Mouse (Mus musculus) embryonic fibroblast, embryonic 13.5 days (primary cell): ENCODE results near the gene Ncoa1. TPM values are rescaled to one million over a fixed set of nuclear protein-coding genes. Genes with fewer than 3 reads are reported as not detected.
"Not testable (repeated sequence)": the region's sequence is repeated elsewhere in the genome, so short reads cannot be mapped to it uniquely, and the experiment has no call there.

Experiments
- H3K27ac ChIP-seq: 2 replicates; pipeline ENCODE4 v1.5.1; 2012; ENCODE audit warnings: low read length, control low read depth, inconsistent platforms; ENCODE audit not compliant: insufficient read depth
- H3K4me1 ChIP-seq: 2 replicates; pipeline ENCODE4 v1.6.1; 2011; ENCODE audit warnings: low read length; ENCODE audit not compliant: control insufficient read depth, insufficient read depth
- H3K4me3 ChIP-seq: 2 replicates; pipeline ENCODE4 v1.5.1; 2011; ENCODE audit warnings: mild to moderate bottlenecking, control low read depth, low read length; ENCODE audit not compliant: insufficient read depth
- CTCF ChIP-seq: IDR thresholded peaks from 2 replicates; pipeline ENCODE4 v1.5.1; 2011; ENCODE audit warnings: mild to moderate bottlenecking, control low read depth, low read length, moderate library complexity, borderline replicate concordance; ENCODE audit not compliant: insufficient read depth
- POLR2A ChIP-seq: IDR thresholded peaks from 2 replicates; pipeline ENCODE4 v1.6.1; 2011; ENCODE audit warnings: low read depth, mild to moderate bottlenecking, control low read depth, low read length, moderate library complexity
- polyA plus RNA-seq: library from polyadenylated mRNA; stranded (reverse); fragments of >200 nt; gene quantifications from 2 replicates; pipeline ENCODE4 v1.2.4, GENCODE M21; 2011; ENCODE audit warnings: low read depth; ENCODE audit not compliant: missing spikeins, insufficient read length

The Ncoa1 gene
- polyA plus RNA-seq, 1 experiment, result 24.6 TPM

GRCm38 (mm10) chr12:4452233-4452632, 24.7 kb downstream of the Ncoa1 start:
- Histone ChIP-seq H3K4me1 (no peaks in the 10 kb centered on the region), H3K27ac (no peak overlapping the region), H3K4me3 (no peak overlapping the region)
- no peak for TF ChIP-seq CTCF
- TF ChIP-seq POLR2A, result no peak

- H3K4me3 ChIP-seq, H3K27ac ChIP-seq, H3K4me1 ChIP-seq: not testable (repeated sequence)
These were observed 26.5 kb downstream of the Ncoa1 start for GRCm38 (mm10) chr12:4450485-4450884.

GRCm38 (mm10) chr12:4448076-4448589, 28.8 kb downstream of the Ncoa1 start:
- no peak overlapping the region for H3K27ac ChIP-seq
- H3K4me3 ChIP-seq, result no peak overlapping the region
- no peaks in the 10 kb centered on the region for H3K4me1 ChIP-seq
- TF ChIP-seq CTCF (no peak), POLR2A (no peak)

DNA sequence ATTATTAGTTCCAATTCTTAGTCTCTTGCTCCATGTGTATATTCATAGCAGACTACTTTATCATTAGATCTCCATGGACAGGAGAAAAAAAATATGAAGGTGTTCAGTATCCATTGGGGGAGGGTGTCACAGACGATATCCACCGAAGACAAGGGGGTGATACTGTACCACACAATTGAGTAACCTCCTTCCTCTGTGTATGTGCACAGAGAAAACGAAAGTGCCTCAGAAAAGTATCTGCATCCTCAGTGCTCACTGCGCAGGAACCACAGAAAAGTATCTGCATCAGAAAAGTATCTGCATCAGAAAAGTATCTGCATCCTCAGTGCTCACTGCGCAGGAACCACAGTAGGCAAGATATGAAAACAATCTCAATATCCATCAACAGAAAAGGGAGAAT, 32.0 kb downstream of the Ncoa1 start:
- TF ChIP-seq CTCF (no peak), POLR2A (no peak)
- Histone ChIP-seq H3K27ac (no peak overlapping the region), H3K4me1 (no peaks in the 10 kb centered on the region), H3K4me3 (no peak overlapping the region)

- Histone ChIP-seq H3K4me3 (no peak overlapping the region), H3K27ac (no peak overlapping the region), H3K4me1 (no peaks in the 10 kb centered on the region)
- TF ChIP-seq POLR2A (no peak), CTCF (no peak)
These were observed 35.5 kb downstream of the Ncoa1 start for GRCm38 (mm10) chr12:4441451-4441850.

GRCm38 (mm10) chr12:4436198-4436597, 40.8 kb downstream of the Ncoa1 start:
- H3K4me3 ChIP-seq, result no peak overlapping the region
- TF ChIP-seq POLR2A (no peak), CTCF (no peak)
- H3K4me1 ChIP-seq, result no peaks in the 10 kb centered on the region
- no peak overlapping the region for H3K27ac ChIP-seq

DNA sequence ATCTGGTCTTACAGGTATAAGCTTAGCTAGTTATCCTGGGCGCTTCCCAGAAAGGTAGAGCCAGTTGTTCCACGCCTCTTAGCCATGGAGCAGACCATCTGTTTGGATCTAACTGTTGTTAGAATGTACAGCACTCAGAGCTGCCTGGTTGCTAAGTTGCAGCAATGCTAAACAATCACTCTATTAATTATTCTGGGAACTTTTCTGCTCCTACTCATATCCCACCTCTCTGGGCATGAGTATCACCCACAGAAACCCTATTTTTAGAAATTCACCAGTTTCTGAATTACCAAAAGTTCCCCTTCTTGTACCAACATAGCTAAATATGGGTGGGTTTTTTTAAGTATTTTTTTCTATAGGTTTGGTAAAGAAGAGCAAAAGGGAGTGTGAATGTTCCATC, 43.4 kb downstream of the Ncoa1 start:
- TF ChIP-seq POLR2A (no peak), CTCF (no peak)
- H3K27ac ChIP-seq, result no peak overlapping the region
- H3K4me3 ChIP-seq, result no peak overlapping the region
- no peaks in the 10 kb centered on the region for H3K4me1 ChIP-seq

DNA sequence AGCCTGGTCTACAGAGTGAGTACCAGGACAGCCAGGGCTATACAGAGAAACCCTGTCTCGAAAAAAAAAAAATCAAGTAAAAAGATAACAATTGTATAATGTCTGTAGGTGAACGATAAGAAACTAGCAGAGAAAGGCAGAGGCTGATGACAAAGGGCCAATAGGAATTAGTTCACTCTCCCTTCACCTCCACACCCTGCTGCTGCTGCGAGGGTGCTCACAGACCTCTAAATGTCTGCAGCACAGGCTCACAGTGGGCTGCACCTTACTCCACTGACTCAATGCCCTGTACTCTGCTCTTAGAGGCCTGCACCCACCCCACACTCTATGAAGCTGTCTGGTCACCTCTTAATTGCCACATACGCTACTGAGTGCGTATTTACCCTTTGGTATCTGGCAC, 45.0 kb downstream of the Ncoa1 start:
- no peak for TF ChIP-seq POLR2A
- no peak for TF ChIP-seq CTCF
- H3K27ac ChIP-seq, result no peak overlapping the region
- H3K4me3 ChIP-seq, result no peak overlapping the region
- no peaks in the 10 kb centered on the region for H3K4me1 ChIP-seq

DNA sequence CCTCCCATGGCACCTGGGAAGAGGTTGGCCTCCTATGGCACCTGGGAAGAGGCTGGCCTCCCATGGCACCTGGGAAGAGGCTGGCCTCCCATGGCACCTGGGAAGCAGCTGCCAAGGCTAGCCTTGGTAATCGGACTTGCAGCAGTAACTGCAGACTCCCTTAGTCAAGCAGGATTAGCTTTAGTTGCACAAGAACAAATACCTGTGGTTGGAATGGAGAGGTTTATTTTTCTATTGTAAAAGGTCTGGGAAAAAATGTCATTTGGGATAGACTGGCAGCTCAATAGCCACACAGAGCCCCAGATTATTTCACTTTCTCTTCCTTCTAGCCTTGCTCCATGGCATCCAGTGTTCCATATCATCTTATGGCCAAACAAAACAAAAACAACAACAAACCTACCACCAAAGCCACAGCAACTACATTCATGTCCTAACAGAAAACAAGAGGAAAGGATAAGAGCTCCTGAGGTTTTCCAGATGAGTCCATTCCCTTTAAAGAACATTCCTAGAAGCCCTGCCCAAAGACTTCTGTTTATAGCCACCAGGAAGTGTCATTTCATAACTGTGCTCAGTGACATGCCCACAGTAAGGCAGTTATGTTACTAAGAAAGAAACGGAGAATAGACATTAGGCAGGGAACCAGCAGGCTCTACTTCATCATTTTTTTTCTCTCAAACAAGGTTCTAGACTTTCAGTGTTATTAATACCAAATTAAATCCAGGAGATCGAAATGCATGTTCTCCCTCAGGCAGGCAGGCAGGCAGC, 46.7 kb downstream of the Ncoa1 start:
- no peak for TF ChIP-seq POLR2A
- TF ChIP-seq CTCF, result no peak
- H3K4me3 ChIP-seq, result no peak overlapping the region
- no peak overlapping the region for H3K27ac ChIP-seq
- H3K4me1 ChIP-seq, result no peaks in the 10 kb centered on the region

- Histone ChIP-seq H3K27ac (no peak overlapping the region), H3K4me1 (no peaks in the 10 kb centered on the region), H3K4me3 (no peak overlapping the region)
- TF ChIP-seq CTCF (no peak), POLR2A (no peak)
These were observed 58.2 kb downstream of the Ncoa1 start for GRCm38 (mm10) chr12:4418824-4419223.
